Mouse (Mus musculus) forebrain, embryonic 13.5 days (tissue): ENCODE data around the gene Tspan1. TPM values are rescaled to one million over a fixed set of nuclear protein-coding genes. Genes with fewer than 3 reads are reported as not detected.

Experiments
- ATAC-seq: fragments of 200-750 bp; cut with Nextera tagmentation; 2 replicates; pipeline ENCODE4 v1.8.0; 2017
- H3K27ac ChIP-seq: fragments of 300-500 bp; sonication (generic); 2 replicates; pipeline ENCODE4 v1.5.1; 2015; ENCODE audit warnings: inconsistent platforms, mild to moderate bottlenecking, moderate library complexity
- H3K27me3 ChIP-seq: fragments of 300-500 bp; sonication (generic); 2 replicates; pipeline ENCODE4 v1.6.1; 2015; ENCODE audit warnings: mild to moderate bottlenecking, inconsistent platforms
- H3K36me3 ChIP-seq: fragments of 300-500 bp; sonication (generic); 2 replicates; pipeline ENCODE4 v1.6.1; 2015; ENCODE audit warnings: mild to moderate bottlenecking, inconsistent platforms; ENCODE audit not compliant: poor library complexity, severe bottlenecking
- H3K4me1 ChIP-seq: fragments of 300-500 bp; sonication (generic); 2 replicates; pipeline ENCODE4 v1.6.1; 2015; ENCODE audit warnings: inconsistent platforms
- H3K4me2 ChIP-seq: fragments of 300-500 bp; sonication (generic); 2 replicates; pipeline ENCODE4 v1.6.1; 2015; ENCODE audit warnings: inconsistent platforms, mild to moderate bottlenecking, moderate library complexity
- H3K4me3 ChIP-seq: fragments of 300-500 bp; sonication (generic); 2 replicates; pipeline ENCODE4 v1.5.1; 2015; ENCODE audit warnings: mild to moderate bottlenecking, inconsistent platforms
- H3K9ac ChIP-seq: fragments of 300-500 bp; sonication (generic); 2 replicates; pipeline ENCODE4 v1.6.1; 2015; ENCODE audit warnings: mild to moderate bottlenecking, inconsistent platforms
- H3K9me3 ChIP-seq: fragments of 300-500 bp; sonication (generic); replicated peaks from 2 replicates; pipeline ENCODE4 v1.6.1; 2016; ENCODE audit warnings: inconsistent platforms
- WGBS: fragments of 180-500 bp; shearing (Covaris S2); methylation state at CpG from one replicate; pipeline ENCODE4 v1.1.7; 2015; 5-methylcytosine and 5-hydroxymethylcytosine counted together
- polyA plus RNA-seq: library from polyadenylated mRNA; unstranded; fragments of >200 nt; fragmentation: Nextera tagmentation; extraction: Ambion mirVana; gene quantifications from 2 replicates; pipeline ENCODE4 v1.2.1, GENCODE M21; 2015

Gene Tspan1
- polyA plus RNA-seq, 1 experiment from 2014 or later: 0.22 TPM

GRCm38 (mm10) chr4:116162142-116162541, 5.3 kb downstream of the Tspan1 start:
- H3K9ac ChIP-seq: no peak overlapping the region
- WGBS: 88% methylated on average over 4 of the region's 4 CpGs

DNA sequence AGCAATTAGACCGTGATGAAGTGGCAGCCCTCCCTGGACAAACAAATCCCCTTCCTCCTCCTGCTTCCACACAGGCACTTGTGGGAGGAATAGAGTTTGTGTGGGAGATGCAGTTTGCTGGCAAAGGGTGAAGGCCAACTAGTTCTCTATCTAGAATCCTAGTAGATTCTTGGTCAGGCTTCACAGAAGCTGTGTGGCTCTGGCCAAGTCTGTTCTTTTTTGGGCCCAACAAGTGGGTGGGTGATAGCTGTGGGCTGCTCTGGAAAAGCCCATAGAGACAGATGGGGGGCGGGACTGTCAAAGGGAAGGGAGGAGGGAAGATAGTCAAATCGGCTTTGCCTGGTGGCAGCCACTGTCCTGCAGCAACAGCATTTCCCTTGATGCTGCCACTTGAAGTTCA, 6.6 kb downstream of the Tspan1 start:
- no peaks in the 10 kb centered on the region for H3K27me3 ChIP-seq
- H3K27ac ChIP-seq: no peak overlapping the region
- H3K4me2 ChIP-seq: no peak overlapping the region
- no peaks in the 10 kb centered on the region for H3K9me3 ChIP-seq
- 84% methylated on average over 3 of the region's 3 CpGs for WGBS
- peaks cover 38% of the 10 kb centered on the region for H3K36me3 ChIP-seq
- H3K4me3 ChIP-seq: no peak overlapping the region
- H3K4me1 ChIP-seq: no peaks in the 10 kb centered on the region
- ATAC-seq: no peak
- no peak overlapping the region for H3K9ac ChIP-seq

More at GRCm38 (mm10) chr4:116162142-116162541, 5.3 kb downstream of the Tspan1 start:
- no peak overlapping the region for H3K4me2 ChIP-seq
- H3K9me3 ChIP-seq: no peaks in the 10 kb centered on the region
- H3K27me3 ChIP-seq: no peaks in the 10 kb centered on the region
- no peak for ATAC-seq
- H3K27ac ChIP-seq: no peak overlapping the region
- peaks cover 25% of the 10 kb centered on the region for H3K36me3 ChIP-seq
- no peaks in the 10 kb centered on the region for H3K4me1 ChIP-seq
- no peak overlapping the region for H3K4me3 ChIP-seq

DNA sequence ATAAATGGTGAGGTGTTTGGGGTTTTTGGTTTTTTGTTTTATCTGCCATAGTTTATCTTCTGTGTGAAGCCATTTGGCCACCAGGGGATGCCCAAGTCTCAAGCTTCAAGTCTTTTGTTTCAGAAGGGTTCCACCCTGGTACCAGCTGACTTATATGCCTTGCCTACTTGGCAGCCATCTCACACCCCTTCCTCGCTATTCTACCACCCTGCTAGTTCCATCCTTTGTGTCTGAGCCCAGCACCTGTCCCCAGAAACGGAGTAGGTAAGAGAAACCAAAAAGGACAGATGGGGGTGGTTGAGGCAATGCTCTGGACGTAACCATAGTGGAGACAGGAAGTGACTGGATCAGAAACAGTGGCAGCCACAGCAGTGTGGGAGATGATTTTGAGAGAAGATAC, 7.5 kb downstream of the Tspan1 start:
- Histone ChIP-seq H3K9ac (no peak overlapping the region), H3K9me3 (no peaks in the 10 kb centered on the region), H3K27me3 (no peaks in the 10 kb centered on the region), H3K36me3 (peaks cover 47% of the 10 kb centered on the region), H3K4me2 (no peak overlapping the region), H3K4me3 (no peak overlapping the region), H3K4me1 (no peaks in the 10 kb centered on the region), H3K27ac (no peak overlapping the region)
- ATAC-seq: 0 out of 2 replicates have a peak, but pooled peaks have one; percentile 60
- WGBS: 76% methylated on average over 3 of the region's 3 CpGs

DNA sequence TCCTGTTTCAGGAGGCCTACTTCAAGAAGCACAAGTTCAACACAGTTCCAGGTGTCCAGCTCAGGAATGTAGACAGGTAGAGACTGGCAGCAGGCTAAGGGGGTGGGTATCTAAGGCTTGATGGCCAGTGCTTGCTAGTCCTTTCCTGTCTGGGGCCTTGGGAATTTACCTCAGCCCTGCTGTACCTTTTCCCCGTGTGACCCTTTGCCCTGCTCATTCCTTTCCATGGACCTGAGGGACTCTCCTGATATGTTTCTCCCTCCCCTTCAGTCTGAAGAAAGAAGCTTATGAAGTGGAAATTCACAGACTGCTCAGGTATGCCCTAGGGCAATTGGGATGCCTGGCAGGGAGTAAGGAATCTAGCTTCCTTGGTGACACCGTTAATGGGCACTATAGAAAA, 9.5 kb downstream of the Tspan1 start:
- no peak overlapping the region for H3K4me3 ChIP-seq
- no peaks in the 10 kb centered on the region for H3K27me3 ChIP-seq
- H3K9ac ChIP-seq: no peak overlapping the region
- no peak overlapping the region for H3K4me2 ChIP-seq
- WGBS: 96% methylated on average over 2 of the region's 2 CpGs
- H3K36me3 ChIP-seq: peaks cover 67% of the 10 kb centered on the region
- no peaks in the 10 kb centered on the region for H3K4me1 ChIP-seq
- H3K27ac ChIP-seq: no peak overlapping the region
- no peaks in the 10 kb centered on the region for H3K9me3 ChIP-seq
- ATAC-seq: no peak

GRCm38 (mm10) chr4:116152702-116153101, 14.7 kb downstream of the Tspan1 start:
- H3K4me2 ChIP-seq: no peak overlapping the region
- peaks cover 21% of the 10 kb centered on the region for H3K4me1 ChIP-seq
- ATAC-seq: no peak
- H3K9me3 ChIP-seq: no peaks in the 10 kb centered on the region
- no peak overlapping the region for H3K4me3 ChIP-seq
- 94% methylated on average over 15 of the region's 15 CpGs for WGBS
- peaks cover 61% of the 10 kb centered on the region for H3K36me3 ChIP-seq
- no peaks in the 10 kb centered on the region for H3K27me3 ChIP-seq
- no peak overlapping the region for H3K27ac ChIP-seq
- no peak overlapping the region for H3K9ac ChIP-seq

GRCm38 (mm10) chr4:116151238-116151637, 16.2 kb downstream of the Tspan1 start, which contains the start of gene Lurap1:
TSS of gene Lurap1 (minus strand) at chr4:116151338.
- H3K4me3 ChIP-seq: peak within 1 kb of the TSS; percentile 73
- H3K9ac ChIP-seq: peak within 1 kb of the TSS; percentile 91
- H3K4me1 ChIP-seq: peaks cover 21% of the 10 kb centered on the region
- H3K9me3 ChIP-seq: no peaks in the 10 kb centered on the region
- H3K27me3 ChIP-seq: no peaks in the 10 kb centered on the region
- peaks cover 46% of the 10 kb centered on the region for H3K36me3 ChIP-seq
- peak within 1 kb of the TSS; percentile 80 for H3K27ac ChIP-seq
- WGBS: 82% methylated on average over 6 of the region's 6 CpGs
- peak within 1 kb of the TSS; percentile 71 for H3K4me2 ChIP-seq
- ATAC-seq: no peak

GRCm38 (mm10) chr4:116150862-116151221, 16.6 kb downstream of the Tspan1 start:
- Histone ChIP-seq H3K4me2 (peak overlapping the region; percentile 71), H3K27me3 (no peaks in the 10 kb centered on the region), H3K9ac (peak overlapping the region; percentile 91), H3K4me3 (peak overlapping the region; percentile 73), H3K9me3 (no peaks in the 10 kb centered on the region), H3K36me3 (peaks cover 42% of the 10 kb centered on the region), H3K27ac (no peak overlapping the region), H3K4me1 (peaks cover 21% of the 10 kb centered on the region)
- no peak; the same call in 1 of the 2 replicates for ATAC-seq
- WGBS: 20% methylated on average over 4 of the region's 4 CpGs

DNA sequence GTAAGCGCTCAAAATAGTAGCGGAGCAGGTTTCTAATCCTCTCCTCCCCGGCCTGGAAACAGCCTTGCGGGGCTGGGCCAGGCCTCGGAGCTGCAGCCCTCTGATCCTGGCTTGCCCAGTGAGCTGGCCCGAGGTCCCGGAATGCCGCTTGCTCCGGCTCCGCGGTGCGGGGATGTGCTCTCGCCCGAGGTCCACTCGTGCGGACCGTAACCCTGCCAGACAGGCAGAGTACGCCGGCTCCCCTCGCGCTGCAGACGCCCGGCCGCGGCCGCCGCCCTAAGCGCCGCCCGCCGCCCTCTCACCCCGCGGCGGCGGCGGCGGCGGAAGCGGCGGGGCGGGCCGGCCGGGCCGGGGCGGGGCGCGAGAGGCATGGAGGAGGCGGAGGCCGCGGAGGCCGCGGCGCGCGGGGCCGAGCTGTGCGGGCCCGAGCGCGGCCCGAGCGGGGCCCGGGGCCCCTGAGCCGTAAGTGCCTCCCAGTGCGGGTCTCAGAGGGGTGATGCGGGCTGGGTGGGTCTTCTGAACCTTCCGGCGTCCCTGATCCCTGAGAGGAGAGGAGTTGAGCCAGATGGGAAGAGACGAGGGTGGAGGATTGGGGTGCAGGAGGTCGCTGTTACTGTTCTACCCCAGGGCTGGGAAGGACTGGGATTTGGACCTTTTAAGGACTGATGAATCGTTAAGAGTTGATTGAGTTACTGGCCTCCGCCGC, 17.1 kb downstream of the Tspan1 start:
- ATAC-seq: peak; percentile 93
- Histone ChIP-seq H3K36me3 (peaks cover 37% of the 10 kb centered on the region), H3K4me1 (peaks cover 21% of the 10 kb centered on the region), H3K4me3 (peak overlapping the region; percentile 73), H3K27ac (peak overlapping the region; percentile 80), H3K4me2 (peak overlapping the region; percentile 71), H3K27me3 (no peaks in the 10 kb centered on the region), H3K9me3 (no peaks in the 10 kb centered on the region), H3K9ac (peak overlapping the region; percentile 91)
- WGBS: under 1% methylated on average over 66 of the region's 73 CpGs

DNA sequence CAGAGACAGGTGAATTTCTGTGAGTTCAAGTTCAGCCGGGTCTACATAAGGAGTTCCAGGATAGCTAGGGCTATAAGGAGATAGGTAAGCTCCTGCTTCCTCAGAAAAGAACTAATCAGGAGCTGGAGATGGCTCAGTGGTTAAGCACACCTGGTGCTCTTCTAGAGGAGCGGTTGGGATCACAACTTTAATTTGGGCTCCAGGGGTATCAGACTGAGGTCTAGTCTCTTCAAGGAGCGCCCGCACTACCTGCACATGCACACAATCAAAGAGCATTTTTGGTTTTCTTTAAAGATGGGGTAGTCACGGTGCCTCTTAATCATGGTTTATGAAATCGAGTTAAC, 17.6 kb downstream of the Tspan1 start:
- ATAC-seq: peak; percentile 5; the same call in 1 of the 2 replicates
- 22% methylated on average over 6 of the region's 6 CpGs for WGBS
- H3K27ac ChIP-seq: no peak overlapping the region

DNA sequence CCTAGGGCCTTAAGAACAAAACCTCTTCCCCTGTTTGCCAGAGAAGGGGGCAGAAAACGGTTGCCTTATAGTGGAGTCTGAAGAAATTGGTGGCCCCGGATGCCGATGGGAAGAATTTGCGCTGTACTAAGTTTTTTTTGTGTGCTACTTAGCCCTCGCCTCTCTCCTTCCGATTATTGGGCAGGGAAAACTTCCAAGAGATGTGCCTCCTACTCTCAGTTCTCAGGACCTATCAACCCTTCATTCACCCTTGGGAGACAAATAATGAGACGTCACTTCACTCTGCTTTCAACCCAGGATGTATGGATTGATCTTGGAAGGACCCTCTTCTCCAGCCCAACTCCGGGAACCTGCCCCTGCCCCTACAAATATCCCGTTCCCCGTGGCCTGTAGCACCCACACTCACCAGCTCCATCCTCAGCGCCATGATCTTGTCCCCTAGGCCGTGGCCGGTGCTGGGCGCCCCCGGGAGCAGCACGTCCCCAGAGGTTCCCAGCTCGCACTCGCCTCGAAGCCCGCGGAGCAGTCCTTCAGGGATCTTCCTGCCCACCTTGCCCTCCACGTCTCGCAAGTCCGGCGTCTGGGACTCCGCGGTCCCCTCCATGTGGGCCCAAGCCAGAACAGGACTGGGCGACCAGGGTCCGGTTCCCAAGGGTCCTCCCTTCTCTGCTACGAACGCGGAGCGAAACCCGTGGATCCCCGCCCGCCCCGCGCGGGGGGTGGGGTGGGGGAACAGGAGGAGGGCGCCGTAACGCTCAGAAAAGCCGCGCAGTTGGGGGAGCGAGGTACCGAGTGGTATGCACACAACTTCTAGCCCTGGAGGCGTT, 23.3 kb downstream of the Tspan1 start:
- WGBS: under 1% methylated on average over 47 of the region's 47 CpGs
- ATAC-seq: peak; percentile 80

More for the DNA sequence above, 17.6 kb downstream of the Tspan1 start:
- peak overlapping the region; percentile 91 for H3K9ac ChIP-seq
- H3K36me3 ChIP-seq: peaks cover 31% of the 10 kb centered on the region
- H3K4me2 ChIP-seq: peak overlapping the region; percentile 71
- peak overlapping the region; percentile 73 for H3K4me3 ChIP-seq
- H3K9me3 ChIP-seq: no peaks in the 10 kb centered on the region
- H3K27me3 ChIP-seq: no peaks in the 10 kb centered on the region
- peaks cover 23% of the 10 kb centered on the region for H3K4me1 ChIP-seq

GRCm38 (mm10) chr4:116143317-116143811, 24.0 kb downstream of the Tspan1 start:
- peak overlapping the region; percentile 95 for H3K4me2 ChIP-seq
- peaks cover 9% of the 10 kb centered on the region for H3K27me3 ChIP-seq
- H3K9me3 ChIP-seq: no peaks in the 10 kb centered on the region
- ATAC-seq: no peak
- peaks cover 18% of the 10 kb centered on the region for H3K4me1 ChIP-seq
- no peak overlapping the region for H3K27ac ChIP-seq
- no peaks in the 10 kb centered on the region for H3K36me3 ChIP-seq
- WGBS: 17% methylated on average over 7 of the region's 7 CpGs
- peak overlapping the region; percentile 64 for H3K4me3 ChIP-seq
- H3K9ac ChIP-seq: no peak overlapping the region

More for the DNA sequence above, 23.3 kb downstream of the Tspan1 start:
- Histone ChIP-seq H3K36me3 (no peaks in the 10 kb centered on the region), H3K4me3 (peak overlapping the region; percentile 64), H3K9me3 (no peaks in the 10 kb centered on the region), H3K4me2 (peak overlapping the region; percentile 95), H3K4me1 (peaks cover 18% of the 10 kb centered on the region), H3K27me3 (peaks cover 9% of the 10 kb centered on the region), H3K27ac (no peak overlapping the region), H3K9ac (peak overlapping the region; percentile 78)

- Histone ChIP-seq H3K4me1 (peaks cover 18% of the 10 kb centered on the region), H3K27ac (no peak overlapping the region), H3K27me3 (peaks cover 9% of the 10 kb centered on the region), H3K9ac (no peak overlapping the region), H3K9me3 (no peaks in the 10 kb centered on the region), H3K4me3 (no peak overlapping the region), H3K36me3 (no peaks in the 10 kb centered on the region), H3K4me2 (no peak overlapping the region)
- 81% methylated on average over 7 of the region's 7 CpGs for WGBS
- no peak for ATAC-seq
Measured at GRCm38 (mm10) chr4:116142269-116142668, 25.1 kb downstream of the Tspan1 start.
